Mouse (Mus musculus) thymus, postnatal 4 days (tissue): ENCODE results near the gene Mettl9.

Experiments
- DNase-seq: peaks from one replicate; pipeline ENCODE4 v3.0.0; 2021

Mettl9 gene

GRCm38 (mm10) chr7:121045671-121046453, 11.6 kb downstream of the Mettl9 start:
- no peak for DNase-seq

GRCm38 (mm10) chr7:121047624-121048023, 13.4 kb downstream of the Mettl9 start:
- DNase-seq: no peak

- no peak for DNase-seq
Observed at GRCm38 (mm10) chr7:121053071-121053470, 18.8 kb downstream of the Mettl9 start.

- DNase-seq: no peak
Observed at GRCm38 (mm10) chr7:121059477-121060218, 25.4 kb downstream of the Mettl9 start.

GRCm38 (mm10) chr7:121064309-121064708, 30.1 kb downstream of the Mettl9 start:
- DNase-seq: peak; percentile 27

GRCm38 (mm10) chr7:121071276-121071675, 37.0 kb downstream of the Mettl9 start:
- DNase-seq: no peak

GRCm38 (mm10) chr7:121072506-121072905, 38.3 kb downstream of the Mettl9 start:
- DNase-seq: no peak

- DNase-seq: no peak
Observed at GRCm38 (mm10) chr7:121074281-121074680, 40.0 kb downstream of the Mettl9 start, which contains the start of gene Igsf6. Gene Igsf6, minus strand, starts transcription at chr7:121074572.

- DNase-seq: no peak
Observed at GRCm38 (mm10) chr7:121074801-121075400, 40.7 kb downstream of the Mettl9 start.

GRCm38 (mm10) chr7:121075416-121075815, 41.2 kb downstream of the Mettl9 start:
- no peak for DNase-seq

- DNase-seq: no peak
Observed at GRCm38 (mm10) chr7:121077311-121077710, 43.1 kb downstream of the Mettl9 start.

GRCm38 (mm10) chr7:121077829-121078228, 43.6 kb downstream of the Mettl9 start:
- DNase-seq: peak; percentile 55

- DNase-seq: no peak
Observed at GRCm38 (mm10) chr7:121081350-121081749, 47.1 kb downstream of the Mettl9 start, which contains the start of gene Otoa. Gene Otoa, plus strand, starts transcription at chr7:121081650.

- DNase-seq: no peak
Observed at GRCm38 (mm10) chr7:121081816-121082215, 47.6 kb downstream of the Mettl9 start.

- no peak for DNase-seq
Observed at GRCm38 (mm10) chr7:121082949-121083513, 48.8 kb downstream of the Mettl9 start.

GRCm38 (mm10) chr7:121084840-121085453, 50.7 kb downstream of the Mettl9 start:
- DNase-seq: no peak

GRCm38 (mm10) chr7:121085500-121085899, 51.3 kb downstream of the Mettl9 start:
- no peak for DNase-seq

GRCm38 (mm10) chr7:121088745-121089144, 54.5 kb downstream of the Mettl9 start:
- DNase-seq: peak; percentile 28

GRCm38 (mm10) chr7:121090748-121091147, 56.5 kb downstream of the Mettl9 start:
- no peak for DNase-seq

GRCm38 (mm10) chr7:121093026-121093425, 58.8 kb downstream of the Mettl9 start:
- DNase-seq: no peak

- no peak for DNase-seq
Observed at GRCm38 (mm10) chr7:121098614-121099389, 64.6 kb downstream of the Mettl9 start.

- DNase-seq: no peak
Observed at GRCm38 (mm10) chr7:121107851-121108250, 73.6 kb downstream of the Mettl9 start.
